8 mouse cellular contexts compared by ENCODE assay signal in the genomic region with DNA sequence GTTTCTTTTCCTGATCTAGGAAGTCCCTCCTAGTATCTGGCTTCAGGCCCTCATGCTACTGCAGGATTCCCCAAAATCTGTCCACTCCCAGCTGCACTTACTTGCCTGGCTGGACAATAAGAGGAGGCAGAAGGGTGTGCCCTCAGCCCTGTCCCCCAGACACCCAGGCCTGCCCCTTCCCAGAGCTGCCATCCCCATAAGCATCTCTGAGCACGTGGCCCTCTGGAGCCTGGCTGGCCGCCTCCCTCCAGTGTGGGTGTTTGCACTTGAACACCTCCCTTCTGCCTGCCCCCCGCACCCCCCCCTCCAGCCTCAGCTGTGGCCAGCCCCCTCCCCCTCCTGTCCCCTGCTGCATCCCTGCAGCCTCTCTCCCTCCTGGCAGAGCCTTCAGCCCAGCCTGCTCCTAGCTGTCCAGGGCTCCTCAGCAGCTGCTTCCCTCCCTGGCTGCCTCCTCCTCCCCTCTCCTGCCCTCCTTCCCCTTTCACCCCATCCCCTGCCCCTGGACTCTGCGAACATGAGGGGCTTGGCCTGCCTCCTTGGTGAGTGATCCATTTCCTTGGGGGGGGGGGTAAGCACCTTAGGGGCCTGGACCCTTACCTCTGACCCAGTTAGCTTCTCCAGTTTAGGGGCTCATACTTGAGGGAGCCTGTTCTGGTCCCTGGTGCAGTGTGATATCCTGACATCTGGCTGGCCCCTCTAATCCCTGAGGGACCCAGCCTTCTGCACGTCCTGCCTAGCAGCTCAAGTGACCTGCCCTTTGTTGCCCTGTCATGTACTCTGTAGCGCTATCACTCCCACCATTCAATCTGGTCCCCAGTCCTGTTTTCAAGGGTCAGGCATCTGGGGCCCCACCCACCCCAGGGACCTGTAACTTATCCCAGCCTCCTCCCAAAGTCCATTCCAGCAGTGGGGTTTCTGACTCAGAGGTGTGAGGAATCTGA. TPM values are rescaled to one million over a fixed set of nuclear protein-coding genes. Genes with fewer than 3 reads are reported as not detected.
DNase-seq lines count a peak whose midpoint lies in the region; ATAC-seq lines count a peak whose summit lies in the region.

A gene (plus strand): TSS at position 345 of the 941 bp plus-strand sequence.

- H3K9ac ChIP-seq in hindbrain, embryonic 15.5 days, result peak within 1 kb of the TSS; percentile 57
- peak within 1 kb of the TSS; percentile 45 for H3K9ac ChIP-seq in midbrain, embryonic 11.5 days (ENCODE audit: low read length)

- WGBS in hindbrain, embryonic 15.5 days, result 6% methylated on average over 6 of the region's 6 CpGs
- WGBS in midbrain, embryonic 11.5 days, result 4% methylated on average over 6 of the region's 6 CpGs

- H3K27me3 ChIP-seq in hindbrain, embryonic 15.5 days, result no peaks in the 10 kb centered on the region
- no peaks in the 10 kb centered on the region; the same call in 1 of the 2 replicates for H3K27me3 ChIP-seq in midbrain, embryonic 11.5 days (ENCODE audit: control insufficient read depth, insufficient read depth, low read length)

- peak within 1 kb of the TSS; percentile 99 for H3K27ac ChIP-seq in hindbrain, embryonic 15.5 days (replicated peaks)
- H3K27ac ChIP-seq in midbrain, embryonic 11.5 days (ENCODE audit: low read depth, low read length), result peak within 1 kb of the TSS; percentile 98

- H3K9me3 ChIP-seq in hindbrain, embryonic 15.5 days, result no peaks in the 10 kb centered on the region
- H3K9me3 ChIP-seq in midbrain, embryonic 11.5 days (ENCODE audit: control insufficient read depth, low read length), result no peaks in the 10 kb centered on the region

- peak within 1 kb of the TSS; percentile 96 for H3K4me2 ChIP-seq in hindbrain, embryonic 15.5 days
- peak within 1 kb of the TSS; percentile 10; the same call in 1 of the 2 replicates for H3K4me2 ChIP-seq in midbrain, embryonic 11.5 days

- peak; percentile 39 for DNase-seq in cerebellum, adult 9-10 months
- peak; percentile 41 for DNase-seq in brain, adult 2 months (ENCODE audit: low read depth, low spot score)
- DNase-seq in gastrocnemius, postnatal 10 days, result peak; percentile 72
- peak; percentile 90 for DNase-seq in midbrain, embryonic 11.5 days (ENCODE audit: low spot score, missing footprints)
- no peak for DNase-seq in spleen, adult 18-20 months
- no peak for DNase-seq in ovary, adult 18-20 months (ENCODE audit: low spot score)

- peaks cover 53% of the 10 kb centered on the region for H3K4me1 ChIP-seq in hindbrain, embryonic 15.5 days (replicated peaks)
- H3K4me1 ChIP-seq in midbrain, embryonic 11.5 days (ENCODE audit: control insufficient read depth, insufficient read depth, low read length), result peaks cover 59% of the 10 kb centered on the region

- H3K4me3 ChIP-seq in hindbrain, embryonic 15.5 days, result no peak within 1 kb of the TSS
- no peak within 1 kb of the TSS for H3K4me3 ChIP-seq in midbrain, embryonic 11.5 days (ENCODE audit: low read depth, low read length)

- peaks cover 2% of the 10 kb centered on the region; the same call in 1 of the 2 replicates for H3K36me3 ChIP-seq in hindbrain, embryonic 15.5 days
- no peaks in the 10 kb centered on the region; the same call in 1 of the 2 replicates for H3K36me3 ChIP-seq in midbrain, embryonic 11.5 days (ENCODE audit: control insufficient read depth, insufficient read depth, low read length)

- no peak for ATAC-seq in cerebellum, adult (ENCODE audit: insufficient number of reproducible peaks, low FRiP score, low TSS enrichment)
- ATAC-seq in hindbrain, embryonic 15.5 days (ENCODE audit: low FRiP score, low read depth), result no peak
- peak; percentile 43 for ATAC-seq in midbrain, embryonic 11.5 days (ENCODE audit: low FRiP score)

RNA-seq across cellular contexts. Expression of the gene that starts here (rescaled TPM):
- total RNA-seq in gastrocnemius, postnatal 10 days (2021), result 10 to 100 TPM; 43.3 to 55.0 TPM
- polyA plus RNA-seq in hindbrain, embryonic 15.5 days (2015; fragmentation: Nextera tagmentation; extraction: Ambion mirVana), result 1.2 and 1.3 TPM in 2 replicates
- 1.0 and 1.6 TPM in 2 replicates for polyA plus RNA-seq in midbrain, embryonic 11.5 days (2014; fragmentation: Nextera tagmentation; extraction: Ambion mirVana)

Comparison
In these comparisons a context has a peak if more than half of its experiments do, and no peak if none do; other contexts are left out.
1. DNase-seq: peak in cerebellum, adult 9-10 months (single experiment), brain, adult 2 months (single experiment), gastrocnemius, postnatal 10 days (single experiment) and midbrain, embryonic 11.5 days (single experiment); none in spleen, adult 18-20 months (0 of 2) and ovary, adult 18-20 months (single experiment).